ENCODE assay signal across 37 mouse cellular contexts in the genomic region with DNA sequence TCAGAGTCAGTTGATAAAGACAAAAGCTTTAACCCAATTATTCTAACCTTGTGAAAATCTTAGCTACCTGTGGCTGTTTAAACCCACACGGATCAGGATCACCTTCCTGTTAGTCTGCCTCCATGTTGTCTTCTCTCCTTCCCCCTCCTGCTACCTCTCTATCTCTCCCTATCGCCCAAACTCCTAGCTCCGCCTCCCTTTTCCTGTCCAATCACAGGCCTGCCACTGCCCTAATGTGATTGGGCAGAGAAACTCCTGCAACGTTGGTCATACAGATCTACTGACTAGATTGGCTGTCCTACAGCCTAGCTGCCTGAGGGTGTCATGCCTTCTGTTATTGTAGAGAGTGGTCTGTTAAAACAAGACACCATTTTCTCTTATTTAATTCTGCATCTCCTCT. TPM values are rescaled to one million over a fixed set of nuclear protein-coding genes. Genes with fewer than 3 reads are reported as not detected.
A peak's percentile ranks its signal among the peaks of the same experiment; 100 is the strongest.
DNase-seq lines count a peak whose midpoint lies in the region; ATAC-seq and TF ChIP-seq lines count a peak whose summit lies in the region.
"Had no signal": no experiment of that assay in that cellular context is flagged by ENCODE, and none has a peak within 500 bp of the region (broad histone marks: within the 10 kb centered on the region; RNA-seq: fewer than 3 reads in every experiment).

No protein-coding gene starts in this region.

- intact Hi-C loops in heart, postnatal 14 days (cut with DNase I): no loop called here

- no peak for DNase-seq in hindbrain, postnatal 0 days (ENCODE audit: low spot score)
- DNase-seq in A20 (ENCODE audit: low read depth, low spot score) (peak; percentile 49), G1E (ENCODE audit: low spot score) (peak; percentile 44), ZHBTc4 (ENCODE audit: low read depth, low spot score) (peak; percentile 94)
- no peak for DNase-seq in left cerebral cortex, adult 8-10 months (ENCODE audit: low spot score in 2 of 2)
- DNase-seq in lung, postnatal 10 days: no peak
- no peak for DNase-seq in heart, postnatal 14 days
- DNase-seq: adrenal gland, adult 8-10 months; cerebellum, adult 11-12 months; cerebellum, postnatal 10 days; embryo, embryonic 11 days; gastrocnemius, adult 2 months; layer of hippocampus, adult 9-11 months; liver, embryonic 13.5 days; lung, adult 2 months; right cerebral cortex, postnatal 25 days; thymus, postnatal 36 days had no signal

- no peak overlapping the region for H3K9ac ChIP-seq in hindbrain, postnatal 0 days (replicated peaks; ENCODE audit: low read length)
- H3K9ac ChIP-seq in hindbrain, embryonic 13.5 days: no peak overlapping the region
- H3K9ac ChIP-seq: embryonic facial prominence, embryonic 13.5 days; forebrain, embryonic 13.5 days; kidney, embryonic 15.5 days; liver, embryonic 13.5 days; midbrain, embryonic 15.5 days; neural tube, embryonic 15.5 days had no signal

- H3K27ac ChIP-seq in hindbrain, postnatal 0 days: no peak overlapping the region
- no peak overlapping the region for H3K27ac ChIP-seq in hindbrain, embryonic 13.5 days
- H3K27ac ChIP-seq: embryonic facial prominence, embryonic 13.5 days; forebrain, embryonic 13.5 days; gastrocnemius, adult 2 months; kidney, embryonic 15.5 days; liver, embryonic 13.5 days; midbrain, embryonic 15.5 days; neural tube, embryonic 15.5 days had no signal

- H3K4me1 ChIP-seq in hindbrain, postnatal 0 days (ENCODE audit: insufficient read depth, low read length): no peaks in the 10 kb centered on the region
- H3K4me1 ChIP-seq in hindbrain, embryonic 13.5 days (replicated peaks): no peaks in the 10 kb centered on the region
- H3K4me1 ChIP-seq in G1E (ENCODE audit: insufficient read depth, low read depth, low read length): peaks cover 15% of the 10 kb centered on the region
- H3K4me1 ChIP-seq: embryonic facial prominence, embryonic 13.5 days; forebrain, embryonic 13.5 days; kidney, embryonic 15.5 days; liver, embryonic 13.5 days; megakaryocyte, embryonic 14.5 days; midbrain, embryonic 15.5 days; neural tube, embryonic 15.5 days had no signal

- H3K36me3 ChIP-seq in hindbrain, postnatal 0 days (ENCODE audit: insufficient read depth, low read length): no peaks in the 10 kb centered on the region
- H3K36me3 ChIP-seq in hindbrain, embryonic 13.5 days: peaks cover 36% of the 10 kb centered on the region
- H3K36me3 ChIP-seq in G1E (replicated peaks): no peaks in the 10 kb centered on the region
- H3K36me3 ChIP-seq: liver, embryonic 13.5 days; midbrain, embryonic 15.5 days; neural tube, embryonic 15.5 days had no signal

- no peak overlapping the region for H3K4me3 ChIP-seq in hindbrain, postnatal 0 days (ENCODE audit: low read length)
- H3K4me3 ChIP-seq in hindbrain, embryonic 13.5 days: no peak overlapping the region
- H3K4me3 ChIP-seq in G1E (ENCODE audit: low read depth, low read length): no peak overlapping the region
- H3K4me3 ChIP-seq: embryonic facial prominence, embryonic 13.5 days; erythroblast, embryonic 14.5 days; forebrain, embryonic 13.5 days; gastrocnemius, adult 2 months; kidney, embryonic 15.5 days; liver, embryonic 13.5 days; megakaryocyte, embryonic 14.5 days; midbrain, embryonic 15.5 days; myocyte; neural tube, embryonic 15.5 days had no signal

- no peaks in the 10 kb centered on the region for H3K9me3 ChIP-seq in hindbrain, postnatal 0 days (ENCODE audit: low read length)
- H3K9me3 ChIP-seq in hindbrain, embryonic 13.5 days: no peaks in the 10 kb centered on the region
- no peaks in the 10 kb centered on the region for H3K9me3 ChIP-seq in G1E (replicated peaks)
- H3K9me3 ChIP-seq: embryonic facial prominence, embryonic 13.5 days; forebrain, embryonic 13.5 days; kidney, embryonic 15.5 days; liver, embryonic 13.5 days; midbrain, embryonic 15.5 days; neural tube, embryonic 15.5 days had no signal

- H3K27me3 ChIP-seq in hindbrain, postnatal 0 days (ENCODE audit: insufficient read depth, low read length): no peaks in the 10 kb centered on the region
- no peaks in the 10 kb centered on the region for H3K27me3 ChIP-seq in hindbrain, embryonic 13.5 days
- peaks cover 42% of the 10 kb centered on the region for H3K27me3 ChIP-seq in G1E (ENCODE audit: insufficient read depth, low read length)
- H3K27me3 ChIP-seq: embryonic facial prominence, embryonic 13.5 days; forebrain, embryonic 13.5 days; kidney, embryonic 15.5 days; midbrain, embryonic 15.5 days; neural tube, embryonic 15.5 days had no signal

- WGBS in hindbrain, postnatal 0 days: 32% methylated on average over 4 of the region's 4 CpGs
- WGBS in hindbrain, embryonic 13.5 days: 42% methylated on average over 4 of the region's 4 CpGs

- TF ChIP-seq CTCF in hindbrain, postnatal 0 days (IDR thresholded peaks at IDR 0.05; ENCODE audit: low read depth): no peak
- TF ChIP-seq CTCF in G1E (IDR thresholded peaks at IDR 0.05; ENCODE audit: low read depth, low read length): no peak

- no peak overlapping the region for H3K4me2 ChIP-seq in hindbrain, postnatal 0 days (ENCODE audit: low read depth, low read length)
- H3K4me2 ChIP-seq in hindbrain, embryonic 13.5 days: no peak overlapping the region
- H3K4me2 ChIP-seq: embryonic facial prominence, embryonic 13.5 days; forebrain, embryonic 13.5 days; kidney, embryonic 15.5 days; liver, embryonic 13.5 days; midbrain, embryonic 15.5 days; neural tube, embryonic 15.5 days had no signal

- peak; percentile 49 for ATAC-seq in hindbrain, postnatal 0 days
- no peak for ATAC-seq in hindbrain, embryonic 13.5 days (ENCODE audit: low FRiP score)
- peak; percentile 57 for ATAC-seq in G1E (ENCODE audit: extremely low read depth, insufficient number of reproducible peaks, low FRiP score, poor library complexity, severe bottlenecking)
- ATAC-seq: activated CD4-positive, CD25-positive, alpha-beta regulatory T cell, adult 4 months; forebrain, embryonic 13.5 days; hindbrain, embryonic 16.5 days; intestine, embryonic 16.5 days; midbrain, embryonic 15.5 days had no signal

RNA-seq across cellular contexts. Expression of gene Flnc, which starts 16.8 kb away (rescaled TPM):
- 17.6 and 19.4 TPM in 2 replicates for total RNA-seq in hindbrain, postnatal 0 days (2014; rRNA removed)
- 1.8 TPM in 2 replicates for polyA plus RNA-seq in hindbrain, postnatal 0 days (2015; fragmentation: Nextera tagmentation; extraction: Ambion mirVana)
- polyA plus RNA-seq in hindbrain, embryonic 13.5 days (2015; fragmentation: Nextera tagmentation; extraction: Ambion mirVana): 5.0 and 5.8 TPM in 2 replicates
- total RNA-seq in G1E (2014; fragmentation: Nextera tagmentation): 0.15 and 0.24 TPM in 2 replicates
- 0.11 and 0.17 TPM in 2 replicates for total RNA-seq in G1E (2017)
- 0.36 and 0.51 TPM in 2 replicates for polyA plus RNA-seq in G1E (2012)
- 1 to 10 TPM; 1.9 to 3.9 (median 2.9) TPM for total RNA-seq in left cerebral cortex, adult 8-10 months (2022)
- total RNA-seq in heart, postnatal 14 days (2021): 100 to 1,000 TPM; 146 to 175 TPM
- total RNA-seq: hematopoietic stem cell, adult 5-6 weeks had no signal
- polyA plus RNA-seq: activated CD4-positive, CD25-positive, alpha-beta regulatory T cell, adult 4 months; erythroblast, embryonic 14.5 days had no signal

RNA-seq across cellular contexts. Expression of gene Atp6v1f, which starts 17.7 kb away (rescaled TPM):
- total RNA-seq in hindbrain, postnatal 0 days (2014; rRNA removed): 229 and 240 TPM in 2 replicates
- 371 and 385 TPM in 2 replicates for polyA plus RNA-seq in hindbrain, postnatal 0 days (2015; fragmentation: Nextera tagmentation; extraction: Ambion mirVana)
- polyA plus RNA-seq in hindbrain, embryonic 13.5 days (2015; fragmentation: Nextera tagmentation; extraction: Ambion mirVana): 337 and 340 TPM in 2 replicates
- 138 and 150 TPM in 2 replicates for total RNA-seq in G1E (2014; fragmentation: Nextera tagmentation)
- total RNA-seq in G1E (2017): 201 and 265 TPM in 2 replicates
- 270 and 339 TPM in 2 replicates for polyA plus RNA-seq in G1E (2012)
- total RNA-seq in left cerebral cortex, adult 8-10 months (2022): 100 to 1,000 TPM; 249 to 281 (median 259) TPM
- total RNA-seq in heart, postnatal 14 days (2021): 100 to 1,000 TPM; 108 to 110 TPM

RNA-seq across cellular contexts. Expression of gene Atp6v1fnb, which starts 21.4 kb away (rescaled TPM):
- 0.47 TPM in 1 of 2 replicates, not detected in the other for total RNA-seq in hindbrain, postnatal 0 days (2014; rRNA removed)
- 0.59 TPM in 1 of 2 replicates, not detected in the other for polyA plus RNA-seq in hindbrain, postnatal 0 days (2015; fragmentation: Nextera tagmentation; extraction: Ambion mirVana)
- 0.57 and 1.0 TPM in 2 replicates for polyA plus RNA-seq in hindbrain, embryonic 13.5 days (2015; fragmentation: Nextera tagmentation; extraction: Ambion mirVana)
- total RNA-seq in G1E (2014; fragmentation: Nextera tagmentation): 1.6 TPM in 1 of 2 replicates, not detected in the other
- 0.46 and 1.3 TPM in 2 replicates for total RNA-seq in G1E (2017)
- 0.13 TPM in 1 of 2 replicates, not detected in the other for polyA plus RNA-seq in G1E (2012)
- total RNA-seq in left cerebral cortex, adult 8-10 months (2022): under 1 TPM in 2 of 4 experiments, not detected in 2; 0.57 to 0.89 TPM
- not detected for total RNA-seq in heart, postnatal 14 days (2021)
- total RNA-seq: gastrocnemius, adult 2 months had no signal
- polyA plus RNA-seq: activated CD4-positive, CD25-positive, alpha-beta regulatory T cell, adult 4 months; erythroblast, embryonic 14.5 days; frontal cortex, adult 2 months; gonadal fat pad, adult 2 months; heart, embryonic 16.5 days; hindbrain, embryonic 16.5 days; intestine, embryonic 16.5 days; kidney, embryonic 15.5 days; large intestine, adult 2 months; limb, embryonic 14.5 days; liver, embryonic 13.5 days; myocyte; spleen, adult 2 months; stomach, embryonic 14.5 days had no signal

RNA-seq across cellular contexts. Expression of gene Ccdc136, which starts 53.7 kb away (rescaled TPM):
- total RNA-seq in hindbrain, postnatal 0 days (2014; rRNA removed): 58.1 and 79.4 TPM in 2 replicates
- polyA plus RNA-seq in hindbrain, postnatal 0 days (2015; fragmentation: Nextera tagmentation; extraction: Ambion mirVana): 56.4 and 62.0 TPM in 2 replicates
- 38.3 and 46.1 TPM in 2 replicates for polyA plus RNA-seq in hindbrain, embryonic 13.5 days (2015; fragmentation: Nextera tagmentation; extraction: Ambion mirVana)
- not detected in 2 replicates for total RNA-seq in G1E (2014; fragmentation: Nextera tagmentation)
- 0.11 and 0.23 TPM in 2 replicates for total RNA-seq in G1E (2017)
- 0.02 and 0.04 TPM in 2 replicates for polyA plus RNA-seq in G1E (2012)
- 100 to 1,000 TPM in 2 of 4 experiments, 10 to 100 TPM in 2; 87.5 to 111 (median 103) TPM for total RNA-seq in left cerebral cortex, adult 8-10 months (2022)
- total RNA-seq in heart, postnatal 14 days (2021): 1 to 10 TPM; 3.6 TPM
- polyA plus RNA-seq: erythroblast, embryonic 14.5 days had no signal

RNA-seq across cellular contexts. Expression of gene Kcp, which starts 57.9 kb away (rescaled TPM):
- total RNA-seq in hindbrain, postnatal 0 days (2014; rRNA removed): 13.1 and 27.5 TPM in 2 replicates
- polyA plus RNA-seq in hindbrain, postnatal 0 days (2015; fragmentation: Nextera tagmentation; extraction: Ambion mirVana): 7.6 and 7.7 TPM in 2 replicates
- 20.1 and 20.5 TPM in 2 replicates for polyA plus RNA-seq in hindbrain, embryonic 13.5 days (2015; fragmentation: Nextera tagmentation; extraction: Ambion mirVana)
- total RNA-seq in G1E (2014; fragmentation: Nextera tagmentation) (1.7 TPM in 1 of 2 replicates, not detected in the other), G1E (2017) (0.06 and 0.22 TPM in 2 replicates)
- 0.30 and 0.44 TPM in 2 replicates for polyA plus RNA-seq in G1E (2012)
- total RNA-seq in left cerebral cortex, adult 8-10 months (2022): 1 to 10 TPM in 3 of 4 experiments, under 1 TPM in 1; 0.78 to 1.2 (median 1.1) TPM
- 10 to 100 TPM; 11.9 to 12.3 TPM for total RNA-seq in heart, postnatal 14 days (2021)
- total RNA-seq: hematopoietic stem cell, adult 5-6 weeks had no signal

Comparison
In these comparisons a context has a peak if more than half of its experiments do, and no peak if none do; other contexts are left out.
1. DNase-seq: peak in A20 (single experiment), G1E (single experiment) and ZHBTc4 (single experiment); none in hindbrain, postnatal 0 days (single experiment), left cerebral cortex, adult 8-10 months (0 of 2), lung, postnatal 10 days (single experiment) and heart, postnatal 14 days (0 of 2).